Mouse (Mus musculus): ENCODE results near the gene Rab3il1.
A peak's percentile ranks its signal among the peaks of the same experiment; 100 is the strongest.

The Rab3il1 gene

GRCm38 (mm10) chr19:10013348-10013747 is 11.9 kb downstream of the Rab3il1 start:
- no peak for DNase-seq (ENCODE audit: low spot score in 2 of 2)

- no peak for DNase-seq (ENCODE audit: low spot score in 2 of 2)
These were observed 12.4 kb downstream of the Rab3il1 start for GRCm38 (mm10) chr19:10013913-10014312.

GRCm38 (mm10) chr19:10014824-10015223 is 13.4 kb downstream of the Rab3il1 start:
- DNase-seq (ENCODE audit: low spot score in 2 of 2): no peak

GRCm38 (mm10) chr19:10015442-10015841 is 14.0 kb downstream of the Rab3il1 start:
- no peak for DNase-seq (ENCODE audit: low spot score in 2 of 2)

GRCm38 (mm10) chr19:10016151-10016550 is 14.7 kb downstream of the Rab3il1 start:
- no peak for DNase-seq (ENCODE audit: low spot score in 2 of 2)

GRCm38 (mm10) chr19:10017637-10018526 is 16.4 kb downstream of the Rab3il1 start:
- peak; percentile 72 to 74 for DNase-seq (ENCODE audit: low spot score in 2 of 2)

GRCm38 (mm10) chr19:10018527-10018818 is 17.0 kb downstream of the Rab3il1 start:
- no peak for DNase-seq (ENCODE audit: low spot score in 2 of 2)

- DNase-seq (ENCODE audit: low spot score in 2 of 2): no peak
These were observed 17.8 kb downstream of the Rab3il1 start for GRCm38 (mm10) chr19:10019214-10019760.

- DNase-seq (ENCODE audit: low spot score in 2 of 2): no peak
These were observed 20.5 kb downstream of the Rab3il1 start for GRCm38 (mm10) chr19:10021981-10022380.

GRCm38 (mm10) chr19:10022414-10023303 is 21.2 kb downstream of the Rab3il1 start:
- DNase-seq (ENCODE audit: low spot score in 2 of 2): peak in 1 of 2 experiments; percentile 50

GRCm38 (mm10) chr19:10023304-10023758 is 21.9 kb downstream of the Rab3il1 start:
- DNase-seq (ENCODE audit: low spot score in 2 of 2): no peak

GRCm38 (mm10) chr19:10025169-10025875 is 23.9 kb downstream of the Rab3il1 start:
- no peak for DNase-seq (ENCODE audit: low spot score in 2 of 2)

- no peak for DNase-seq (ENCODE audit: low spot score in 2 of 2)
These were observed 28.3 kb downstream of the Rab3il1 start for GRCm38 (mm10) chr19:10029746-10030145.

GRCm38 (mm10) chr19:10033211-10033973 is 31.9 kb downstream of the Rab3il1 start:
- peak in 1 of 2 experiments; percentile 60 for DNase-seq (ENCODE audit: low spot score in 2 of 2)

GRCm38 (mm10) chr19:10034356-10034755 is 32.9 kb downstream of the Rab3il1 start:
- no peak for DNase-seq (ENCODE audit: low spot score in 2 of 2)

GRCm38 (mm10) chr19:10034785-10035447 is 33.4 kb downstream of the Rab3il1 start:
- peak in 1 of 2 experiments; percentile 75 for DNase-seq (ENCODE audit: low spot score in 2 of 2)

- no peak for DNase-seq (ENCODE audit: low spot score in 2 of 2)
These were observed 36.1 kb downstream of the Rab3il1 start for GRCm38 (mm10) chr19:10037534-10037933.

- DNase-seq (ENCODE audit: low spot score in 2 of 2): no peak
These were observed 36.9 kb downstream of the Rab3il1 start for GRCm38 (mm10) chr19:10038364-10038763.

GRCm38 (mm10) chr19:10038910-10039309 is 37.4 kb downstream of the Rab3il1 start:
- DNase-seq (ENCODE audit: low spot score in 2 of 2): no peak

- no peak for DNase-seq (ENCODE audit: low spot score in 2 of 2)
These were observed 38.1 kb downstream of the Rab3il1 start for GRCm38 (mm10) chr19:10039615-10040014.
